Comparison of ENCODE assay signal across 20 mouse cellular contexts in the genomic region with DNA sequence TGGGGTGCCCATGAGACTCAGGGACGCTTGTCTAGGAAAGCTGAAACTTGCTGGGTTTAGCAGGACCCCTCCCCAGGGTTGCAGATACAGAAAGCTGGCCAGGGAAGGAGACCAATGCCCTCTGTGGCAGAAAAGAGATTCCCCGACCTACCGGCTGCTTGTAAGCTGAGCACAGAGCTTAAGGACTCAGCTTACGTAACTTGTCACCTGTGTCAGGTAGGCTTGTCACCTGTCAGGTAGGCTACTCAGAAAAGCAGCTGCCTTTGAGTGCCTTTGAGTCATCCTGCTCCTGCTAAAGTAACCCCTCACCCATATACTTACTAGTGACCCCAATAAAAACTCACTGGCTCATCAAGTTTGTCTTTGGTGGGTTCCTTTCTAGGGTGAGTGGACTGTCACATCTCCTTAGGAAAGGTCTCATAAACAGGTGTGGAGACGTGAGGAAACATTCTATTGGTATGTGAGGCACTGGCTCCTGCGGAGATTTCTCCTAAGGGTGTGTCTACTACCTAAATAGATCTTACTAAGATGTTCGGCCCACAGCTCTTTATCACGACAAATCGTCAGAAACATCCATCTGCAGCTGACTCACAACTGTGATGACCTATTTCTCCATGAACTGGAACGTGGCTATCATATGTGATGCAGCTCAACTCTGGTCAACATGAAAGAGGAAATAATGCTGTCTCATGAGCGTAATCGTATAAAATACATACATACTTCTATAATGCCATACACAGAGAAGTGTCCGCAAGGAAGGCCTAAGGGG. TPM values are rescaled to one million over a fixed set of nuclear protein-coding genes. Genes with fewer than 3 reads are reported as not detected.
A peak's percentile ranks its signal among the peaks of the same experiment; 100 is the strongest.
DNase-seq lines count a peak whose midpoint lies in the region; ATAC-seq and TF ChIP-seq lines count a peak whose summit lies in the region.
"Had no signal": no experiment of that assay in that cellular context is flagged by ENCODE, and none has a peak within 500 bp of the region (broad histone marks: within the 10 kb centered on the region; RNA-seq: fewer than 3 reads in every experiment).

No protein-coding gene starts in this region.

- H3K27ac ChIP-seq in stomach, embryonic 16.5 days (ENCODE audit: low read length): peak overlapping the region; percentile 51; the same call in 1 of the 2 replicates
- H3K27ac ChIP-seq: embryonic facial prominence, embryonic 13.5 days; forebrain, embryonic 13.5 days; forebrain, embryonic 15.5 days had no signal

- H3K4me3 ChIP-seq in lung, adult 2 months (replicated peaks; ENCODE audit: extremely low read depth, low read depth, low read length): no peak overlapping the region
- no peak overlapping the region for H3K4me3 ChIP-seq in stomach, embryonic 16.5 days (replicated peaks; ENCODE audit: low read length)
- H3K4me3 ChIP-seq: embryonic facial prominence, embryonic 13.5 days; forebrain, embryonic 13.5 days; forebrain, embryonic 15.5 days had no signal

- no peak overlapping the region for H3K9ac ChIP-seq in stomach, embryonic 16.5 days (ENCODE audit: low read length)
- H3K9ac ChIP-seq: embryonic facial prominence, embryonic 13.5 days; forebrain, embryonic 13.5 days; forebrain, embryonic 15.5 days; forebrain, postnatal 0 days had no signal

- no peak overlapping the region for H3K4me2 ChIP-seq in stomach, embryonic 16.5 days (ENCODE audit: low read depth, low read length)
- H3K4me2 ChIP-seq: embryonic facial prominence, embryonic 13.5 days; forebrain, embryonic 13.5 days; forebrain, embryonic 15.5 days had no signal

- DNase-seq in frontal cortex, postnatal 25 days (ENCODE audit: low spot score in 2 of 2): no peak
- DNase-seq in lung, postnatal 36 days: peak; percentile 59
- no peak for DNase-seq in lung, adult 2 months
- peak; percentile 47 for DNase-seq in brain, adult 2 months (ENCODE audit: low read depth, low spot score)
- DNase-seq in layer of hippocampus, adult 8-10 months (ENCODE audit: low spot score in 2 of 2): no peak
- no peak for DNase-seq in spleen, postnatal 14 days (ENCODE audit: low spot score in 2 of 2)
- DNase-seq: adrenal gland, adult 2 months; adrenal gland, postnatal 10 days; adrenal gland, postnatal 25 days; cerebellum, adult 11-12 months; cerebellum, adult 2 months; cerebellum, adult 9-10 months; cerebellum, postnatal 10 days; cerebellum, postnatal 25 days; forebrain, postnatal 0 days had no signal

- TF ChIP-seq CTCF in lung, adult 2 months (IDR thresholded peaks at IDR 0.05; ENCODE audit: insufficient read depth, low read length): no peak

- no peaks in the 10 kb centered on the region for H3K4me1 ChIP-seq in lung, adult 2 months (ENCODE audit: control insufficient read depth, insufficient read depth, low read length)
- 0 out of 2 replicates have a peak, but pooled peaks cover 4% of the 10 kb centered on the region for H3K4me1 ChIP-seq in stomach, embryonic 16.5 days (ENCODE audit: control insufficient read depth, insufficient read depth, low read length)
- H3K4me1 ChIP-seq: embryonic facial prominence, embryonic 13.5 days; forebrain, embryonic 13.5 days; forebrain, embryonic 15.5 days had no signal

- no peaks in the 10 kb centered on the region for H3K36me3 ChIP-seq in stomach, embryonic 16.5 days (ENCODE audit: control insufficient read depth, insufficient read depth, low read length)
- H3K36me3 ChIP-seq: embryonic facial prominence, embryonic 13.5 days; forebrain, embryonic 15.5 days had no signal

- peak; percentile 51; the same call in 1 of the 2 replicates for ATAC-seq in frontal cortex, adult (ENCODE audit: low TSS enrichment)
- no peak for ATAC-seq in stomach, embryonic 16.5 days (ENCODE audit: insufficient read depth, low FRiP score)
- ATAC-seq: forebrain, embryonic 13.5 days; forebrain, embryonic 15.5 days; forebrain, postnatal 0 days had no signal

- WGBS in lung, adult 2 months: 78% methylated on average over 13 of the region's 13 CpGs
- WGBS in stomach, embryonic 16.5 days: 73% methylated on average over 13 of the region's 13 CpGs

- TF ChIP-seq POLR2A in lung, adult 2 months (IDR thresholded peaks at IDR 0.05; ENCODE audit: borderline replicate concordance, extremely low read depth, low read depth, low read length): no peak

- H3K9me3 ChIP-seq in stomach, embryonic 16.5 days (replicated peaks; ENCODE audit: control insufficient read depth, low read length): no peaks in the 10 kb centered on the region
- H3K9me3 ChIP-seq: embryonic facial prominence, embryonic 13.5 days; forebrain, embryonic 13.5 days; forebrain, embryonic 15.5 days had no signal

- H3K27me3 ChIP-seq in stomach, embryonic 16.5 days (ENCODE audit: control insufficient read depth, insufficient read depth, low read length): no peaks in the 10 kb centered on the region
- H3K27me3 ChIP-seq: embryonic facial prominence, embryonic 13.5 days; forebrain, embryonic 13.5 days; forebrain, embryonic 15.5 days had no signal

RNA-seq across cellular contexts. Expression of a gene that starts 23.1 kb away (rescaled TPM):
- polyA plus RNA-seq in lung, adult 2 months (2012; rRNA removed): 18.9 and 19.1 TPM in 2 replicates
- 7.0 and 7.1 TPM in 2 replicates for polyA plus RNA-seq in stomach, embryonic 16.5 days (2015; fragmentation: Nextera tagmentation; extraction: Ambion mirVana)
- 10 to 100 TPM; 17.6 to 21.5 (median 18.6) TPM for total RNA-seq in layer of hippocampus, adult 8-10 months (2022)

RNA-seq across cellular contexts. Expression of a gene that starts 57.4 kb away (rescaled TPM):
- 9.6 and 15.3 TPM in 2 replicates for polyA plus RNA-seq in lung, adult 2 months (2012; rRNA removed)
- 8.1 and 8.5 TPM in 2 replicates for polyA plus RNA-seq in stomach, embryonic 16.5 days (2015; fragmentation: Nextera tagmentation; extraction: Ambion mirVana)
- 1 to 10 TPM; 1.8 to 4.9 (median 3.4) TPM for total RNA-seq in layer of hippocampus, adult 8-10 months (2022)

Comparison
In these comparisons a context has a peak if more than half of its experiments do, and no peak if none do; other contexts are left out.
1. DNase-seq: peak in lung, postnatal 36 days (single experiment) and brain, adult 2 months (single experiment); none in frontal cortex, postnatal 25 days (0 of 2), lung, adult 2 months (single experiment), layer of hippocampus, adult 8-10 months (0 of 2) and spleen, postnatal 14 days (0 of 2).